Mouse (Mus musculus) lung, postnatal 0 days (tissue): ENCODE data around the gene Cenpx. TPM values are rescaled to one million over a fixed set of nuclear protein-coding genes. Genes with fewer than 3 reads are reported as not detected.

Experiments used
- ATAC-seq: fragments of 200-750 bp; cut with Nextera tagmentation; 2 replicates; pipeline ENCODE4 v1.8.0; 2017; ENCODE audit warnings: moderate library complexity
- DNase-seq: peaks from one replicate; pipeline ENCODE4 v3.0.0-alpha.2; 2016; ENCODE audit warnings: low spot score
- H3K27ac ChIP-seq: fragments of 300-500 bp; sonication (generic); 2 replicates; pipeline ENCODE4 v1.5.1; 2014; ENCODE audit warnings: antibody characterized with exemption, mild to moderate bottlenecking, low read length, mixed read lengths
- H3K27me3 ChIP-seq: fragments of 300-500 bp; sonication (generic); replicated peaks from 2 replicates; pipeline ENCODE4 v1.6.1; 2014; ENCODE audit warnings: low read length, mixed read lengths; ENCODE audit not compliant: insufficient read depth
- H3K36me3 ChIP-seq: fragments of 300-500 bp; sonication (generic); 2 replicates; pipeline ENCODE4 v1.6.1; 2014; ENCODE audit warnings: low read length, mixed read lengths; ENCODE audit not compliant: insufficient read depth
- H3K4me1 ChIP-seq: fragments of 300-500 bp; sonication (generic); 2 replicates; pipeline ENCODE4 v1.6.1; 2014; ENCODE audit warnings: antibody characterized with exemption, low read depth, low read length, mixed read lengths; ENCODE audit not compliant: insufficient read depth
- H3K4me2 ChIP-seq: fragments of 300-500 bp; sonication (generic); replicated peaks from 2 replicates; pipeline ENCODE4 v1.6.1; 2014; ENCODE audit warnings: low read depth, mild to moderate bottlenecking, low read length, moderate library complexity, mixed read lengths
- H3K4me3 ChIP-seq: fragments of 300-500 bp; sonication (generic); 2 replicates; pipeline ENCODE4 v1.5.1; 2014; ENCODE audit warnings: low read depth, low read length
- H3K9ac ChIP-seq: fragments of 300-500 bp; sonication (generic); replicated peaks from 2 replicates; pipeline ENCODE4 v1.6.1; 2014; ENCODE audit warnings: low read depth, mild to moderate bottlenecking
- H3K9me3 ChIP-seq: fragments of 300-500 bp; sonication (generic); 2 replicates; pipeline ENCODE4 v1.6.1; 2016; ENCODE audit warnings: low read length, mixed read lengths
- CTCF ChIP-seq: IDR thresholded peaks from 2 replicates; pipeline ENCODE4 v1.5.1; 2016; ENCODE audit warnings: antibody characterized with exemption, mild to moderate bottlenecking
- EP300 ChIP-seq: IDR thresholded peaks from 2 replicates; pipeline ENCODE4 v1.6.1; 2016; ENCODE audit warnings: antibody characterized with exemption, mild to moderate bottlenecking, control low read depth
- WGBS: fragments of 180-500 bp; shearing (Covaris S2); extraction: QIAGEN DNeasy Blood & Tissue Kit; methylation state at CpG from one replicate; pipeline ENCODE4 v1.1.7; 2014; 5-methylcytosine and 5-hydroxymethylcytosine counted together
- polyA plus RNA-seq: library from polyadenylated mRNA; unstranded; fragments of >200 nt; fragmentation: Nextera tagmentation; extraction: Ambion mirVana; gene quantifications from 2 replicates; pipeline ENCODE4 v1.2.1, GENCODE M21; 2015

Cenpx gene
- polyA plus RNA-seq, 1 experiment from 2014 or later = 102 TPM

DNA sequence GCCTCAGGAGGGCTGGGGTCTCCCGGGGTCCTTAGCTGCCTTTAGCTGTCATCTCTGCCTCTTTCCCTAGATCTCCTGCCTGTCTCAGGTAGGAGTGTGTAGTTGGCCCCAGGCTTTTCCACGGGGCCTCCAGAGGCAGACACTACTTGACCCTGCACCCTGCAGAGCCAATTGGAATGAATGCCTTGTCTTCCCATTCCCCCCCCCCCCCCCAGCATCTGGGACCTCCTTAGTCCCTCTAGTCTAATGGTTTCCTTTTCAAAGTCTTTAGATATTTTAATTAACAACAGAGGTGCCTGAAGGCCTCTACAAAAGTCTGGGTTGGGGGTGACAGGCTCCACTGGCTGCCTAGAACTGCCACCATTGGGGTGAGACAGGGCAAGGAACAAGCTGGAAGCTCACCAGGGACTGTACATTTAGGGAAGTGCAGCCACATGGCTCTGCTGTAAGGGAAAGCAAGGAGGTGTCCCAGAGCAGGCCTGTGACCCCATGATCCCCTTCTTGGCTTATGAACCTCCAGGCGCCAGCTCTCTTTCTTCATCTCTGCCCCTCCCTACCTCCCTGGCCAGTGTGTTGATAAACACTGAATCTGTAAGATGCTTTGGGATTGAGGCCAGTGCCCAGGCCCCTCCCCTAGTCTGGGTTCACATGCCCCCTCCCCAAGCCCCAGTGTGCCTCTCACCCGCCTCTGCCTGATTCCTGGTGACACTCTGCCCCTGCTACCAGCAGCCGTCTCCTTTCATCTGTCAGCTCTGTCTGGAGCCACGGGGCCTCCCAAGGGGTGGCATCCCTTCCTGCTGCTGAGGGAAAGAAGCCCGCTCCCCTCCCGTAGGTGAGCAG is 8.8 kb downstream of the Cenpx start:
- Histone ChIP-seq H3K27me3 (no peaks in the 10 kb centered on the region), H3K4me1 (no peaks in the 10 kb centered on the region), H3K9ac (no peak overlapping the region), H3K4me2 (no peak overlapping the region), H3K4me3 (no peak overlapping the region), H3K36me3 (peaks cover 7% of the 10 kb centered on the region; the same call in 1 of the 2 replicates), H3K27ac (peak overlapping the region; percentile 43), H3K9me3 (no peaks in the 10 kb centered on the region)
- DNase-seq (peak; percentile 76), ATAC-seq (peak; percentile 72)
- WGBS = 33% methylated on average over 8 of the region's 8 CpGs
- TF ChIP-seq CTCF = no peak
- TF ChIP-seq EP300 = no peak

DNA sequence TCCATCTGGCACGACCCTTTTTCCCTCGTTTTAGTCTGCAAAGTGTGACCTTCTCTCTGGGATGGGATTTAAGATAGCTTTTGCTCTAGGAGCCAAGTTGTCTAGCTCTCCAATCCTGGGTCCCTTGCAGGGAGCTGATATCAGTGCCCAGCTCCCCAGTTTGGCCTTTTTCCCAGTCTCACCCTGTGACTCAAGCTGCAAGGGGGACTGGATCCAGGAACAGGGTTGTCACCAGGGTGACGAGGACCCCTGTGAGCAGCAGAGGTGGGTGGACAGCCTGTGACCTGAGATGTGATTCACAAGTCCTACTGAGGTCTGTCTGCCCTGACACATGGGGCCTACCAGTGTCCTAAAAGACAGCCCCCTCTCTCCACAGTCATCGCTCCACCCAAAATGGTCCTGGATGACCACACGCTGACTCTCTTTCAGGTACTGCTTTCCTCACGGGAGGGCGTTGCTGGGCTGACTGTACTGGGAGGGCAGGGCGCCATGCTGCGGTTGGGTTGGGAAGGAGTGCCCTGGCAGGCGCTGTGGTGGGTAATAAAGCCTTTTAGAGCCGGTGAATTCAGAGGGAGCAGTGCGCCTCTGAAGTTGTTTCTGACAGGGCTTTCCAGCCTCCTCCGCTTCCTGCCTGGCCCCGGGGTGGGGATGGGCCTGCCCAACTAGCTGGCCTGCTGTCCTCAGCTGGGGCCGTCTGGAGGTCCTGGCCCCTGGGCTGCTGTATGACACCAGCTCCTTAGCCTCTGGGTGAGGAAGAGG is 9.7 kb downstream of the Cenpx start:
- DNase-seq (no peak), ATAC-seq (peak; percentile 39)
- H3K36me3 ChIP-seq = peaks cover 7% of the 10 kb centered on the region; the same call in 1 of the 2 replicates
- H3K27ac ChIP-seq = peak overlapping the region; percentile 43
- H3K9me3 ChIP-seq = no peaks in the 10 kb centered on the region
- H3K4me3 ChIP-seq = no peak overlapping the region
- TF ChIP-seq CTCF (no peak), EP300 (no peak)
- H3K27me3 ChIP-seq = no peaks in the 10 kb centered on the region
- H3K9ac ChIP-seq = no peak overlapping the region
- 52% methylated on average over 15 of the region's 15 CpGs for WGBS
- H3K4me2 ChIP-seq = no peak overlapping the region
- no peaks in the 10 kb centered on the region for H3K4me1 ChIP-seq

DNA sequence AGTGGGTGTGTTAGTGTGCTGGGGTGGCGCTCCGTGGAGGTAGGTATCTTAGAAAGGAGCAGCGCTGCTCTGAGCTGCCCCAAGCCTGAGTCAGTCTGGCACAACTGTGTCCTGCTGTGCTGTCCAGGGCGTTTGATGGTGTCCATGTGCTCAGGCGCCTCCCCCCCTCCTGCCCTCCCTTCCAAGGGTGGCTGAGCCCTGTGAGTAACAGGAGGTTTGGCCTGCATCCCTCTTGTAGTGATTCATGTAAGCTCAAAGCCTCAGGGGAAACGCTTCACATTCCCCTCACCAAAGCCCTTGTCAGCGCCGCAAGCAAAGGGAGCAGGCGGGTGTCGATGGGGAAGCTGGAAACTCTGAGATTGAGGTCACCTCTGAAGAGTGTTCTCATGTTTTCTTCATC is 15.8 kb downstream of the Cenpx start:
- H3K4me2 ChIP-seq = no peak overlapping the region
- TF ChIP-seq EP300 (no peak), CTCF (no peak)
- no peak overlapping the region for H3K9ac ChIP-seq
- DNase-seq (peak; percentile 75), ATAC-seq (peak; percentile 82)
- H3K9me3 ChIP-seq = no peaks in the 10 kb centered on the region
- no peaks in the 10 kb centered on the region for H3K27me3 ChIP-seq
- H3K36me3 ChIP-seq = peaks cover 4% of the 10 kb centered on the region; the same call in 1 of the 2 replicates
- no peak overlapping the region for H3K4me3 ChIP-seq
- WGBS = 59% methylated on average over 10 of the region's 10 CpGs
- no peaks in the 10 kb centered on the region for H3K4me1 ChIP-seq
- 0 out of 2 replicates have a peak overlapping the region, but pooled peaks have one; percentile 40 for H3K27ac ChIP-seq

DNA sequence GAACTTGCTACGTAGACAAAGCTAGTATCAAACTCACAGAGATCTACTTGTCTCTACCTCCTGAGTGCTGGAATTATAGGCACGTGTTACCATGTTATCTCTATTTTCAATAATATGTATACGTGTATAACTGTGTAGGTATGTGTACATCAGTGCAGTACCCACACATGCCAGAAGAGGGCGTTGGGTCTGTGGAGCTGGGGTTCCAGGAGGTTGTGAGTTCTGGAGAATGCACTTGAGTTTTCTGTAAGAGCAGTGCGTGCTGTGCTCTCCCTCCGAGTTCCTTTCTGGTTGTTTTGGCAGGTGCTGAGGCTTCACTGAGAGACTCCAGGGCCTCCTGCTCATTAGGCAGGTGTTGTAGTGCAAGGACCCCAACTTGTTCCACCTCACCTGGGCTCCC is 17.0 kb downstream of the Cenpx start:
- WGBS = 87% methylated on average over 6 of the region's 6 CpGs
- TF ChIP-seq EP300 = no peak
- TF ChIP-seq CTCF = peak; percentile 55
- DNase-seq (no peak), ATAC-seq (no peak)
- Histone ChIP-seq H3K27me3 (no peaks in the 10 kb centered on the region), H3K27ac (no peak overlapping the region), H3K4me3 (no peak overlapping the region), H3K4me2 (no peak overlapping the region), H3K9ac (no peak overlapping the region), H3K9me3 (no peaks in the 10 kb centered on the region), H3K36me3 (peaks cover under 1% of the 10 kb centered on the region; the same call in 1 of the 2 replicates), H3K4me1 (0 out of 2 replicates have a peak, but pooled peaks cover 5% of the 10 kb centered on the region)

DNA sequence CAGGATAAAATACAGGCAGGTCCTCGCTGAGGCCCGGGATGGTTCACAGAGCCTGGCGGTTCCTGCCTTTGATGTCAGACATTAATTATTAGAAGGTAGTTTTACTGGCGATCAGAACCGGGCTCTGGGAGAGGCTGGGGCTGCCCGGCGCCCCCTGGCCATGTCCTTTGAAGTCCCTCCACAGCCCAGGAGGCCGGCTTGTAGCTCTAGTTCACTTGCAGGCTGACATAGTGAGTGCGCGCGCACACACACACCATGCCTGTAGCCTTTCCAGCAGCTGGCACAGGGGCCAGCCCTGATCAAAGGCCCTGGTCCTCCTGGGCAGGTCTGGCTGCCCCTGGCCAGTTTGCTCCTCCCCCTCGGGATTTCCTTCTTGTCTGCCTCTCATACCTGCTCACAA is 17.9 kb downstream of the Cenpx start:
- Histone ChIP-seq H3K4me2 (no peak overlapping the region), H3K4me1 (0 out of 2 replicates have a peak, but pooled peaks cover 5% of the 10 kb centered on the region), H3K27me3 (no peaks in the 10 kb centered on the region), H3K36me3 (peaks cover 4% of the 10 kb centered on the region; the same call in 1 of the 2 replicates), H3K9me3 (no peaks in the 10 kb centered on the region), H3K27ac (no peak overlapping the region), H3K4me3 (no peak overlapping the region), H3K9ac (no peak overlapping the region)
- DNase-seq (no peak), ATAC-seq (no peak)
- WGBS = 47% methylated on average over 12 of the region's 12 CpGs
- TF ChIP-seq CTCF = no peak

DNA sequence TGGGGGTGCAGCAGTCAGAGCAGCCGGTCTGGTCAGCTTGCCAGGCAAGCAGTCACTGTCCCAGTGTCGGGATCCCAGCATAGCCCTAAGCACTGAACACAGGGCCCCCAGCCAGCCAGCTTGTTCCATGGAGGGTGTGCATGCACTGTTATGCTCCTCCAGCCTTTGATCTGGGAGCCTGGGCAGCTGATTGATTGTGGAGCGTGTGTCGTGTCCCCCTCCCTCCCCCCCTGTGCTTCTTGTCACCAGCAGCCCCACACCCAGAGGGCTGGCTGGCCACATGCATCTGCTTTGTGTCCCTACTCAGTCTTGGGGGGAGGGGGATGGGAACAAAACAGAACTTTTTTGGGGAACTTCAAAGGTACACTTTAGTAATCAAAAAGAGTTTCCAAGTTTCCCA is 18.4 kb downstream of the Cenpx start:
- H3K36me3 ChIP-seq = peaks cover 4% of the 10 kb centered on the region; the same call in 1 of the 2 replicates
- DNase-seq (peak; percentile 49), ATAC-seq (peak; percentile 70)
- H3K9me3 ChIP-seq = no peaks in the 10 kb centered on the region
- H3K4me1 ChIP-seq = 0 out of 2 replicates have a peak, but pooled peaks cover 5% of the 10 kb centered on the region
- 35% methylated on average over 4 of the region's 4 CpGs for WGBS
- H3K4me2 ChIP-seq = no peak overlapping the region
- no peak overlapping the region for H3K27ac ChIP-seq
- TF ChIP-seq EP300 (no peak), CTCF (no peak)
- H3K4me3 ChIP-seq = no peak overlapping the region
- no peaks in the 10 kb centered on the region for H3K27me3 ChIP-seq
- no peak overlapping the region for H3K9ac ChIP-seq
